Mouse (Mus musculus) stomach, postnatal 0 days (tissue): Measurements from ENCODE around the gene Sytl3.
"Not testable (repeated sequence)": the region's sequence is repeated elsewhere in the genome, so short reads cannot be mapped to it uniquely, and the experiment has no call there.

Source experiments
- CTCF ChIP-seq: IDR thresholded peaks from 2 replicates; pipeline ENCODE4 v1.5.1; 2016; ENCODE audit warnings: antibody characterized with exemption, low read depth, mild to moderate bottlenecking, moderate library complexity
- EP300 ChIP-seq: optimal IDR thresholded peaks from 2 replicates; pipeline ENCODE3; 2016; ENCODE audit warnings: antibody characterized with exemption

DNA sequence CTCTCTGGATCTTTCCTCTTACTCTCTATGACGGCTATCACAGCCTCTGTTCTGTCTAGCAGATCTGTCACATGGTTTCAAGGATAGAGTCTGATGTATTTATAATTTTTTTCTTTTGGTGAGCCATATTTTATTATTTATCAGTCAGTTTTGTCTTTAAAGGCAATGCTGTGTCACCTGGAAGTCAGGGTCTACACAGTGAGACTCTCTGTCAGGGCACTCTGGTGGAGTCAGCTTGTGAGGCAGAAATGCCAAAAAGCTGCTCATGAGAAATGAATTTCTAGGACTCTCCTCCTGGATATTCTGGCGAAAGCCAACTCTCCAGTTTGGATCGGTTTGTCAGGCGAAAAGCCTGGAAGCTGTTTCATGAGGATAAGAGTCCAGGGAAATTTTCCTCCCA is 23.1 kb upstream of the Sytl3 start:
- TF ChIP-seq CTCF, EP300: not testable (repeated sequence)
